Mouse (Mus musculus): ENCODE data around the gene Ifi211. TPM values are rescaled to one million over a fixed set of nuclear protein-coding genes. Genes with fewer than 3 reads are reported as not detected.
"Not testable (repeated sequence)": the region's sequence is repeated elsewhere in the genome, so short reads cannot be mapped to it uniquely, and the experiment has no call there.

The Ifi211 gene
- 1 to 10 TPM in 1 of 2 experiments, under 1 TPM in 1; 0.47 to 1.0 TPM for total RNA-seq (2021)

DNA sequence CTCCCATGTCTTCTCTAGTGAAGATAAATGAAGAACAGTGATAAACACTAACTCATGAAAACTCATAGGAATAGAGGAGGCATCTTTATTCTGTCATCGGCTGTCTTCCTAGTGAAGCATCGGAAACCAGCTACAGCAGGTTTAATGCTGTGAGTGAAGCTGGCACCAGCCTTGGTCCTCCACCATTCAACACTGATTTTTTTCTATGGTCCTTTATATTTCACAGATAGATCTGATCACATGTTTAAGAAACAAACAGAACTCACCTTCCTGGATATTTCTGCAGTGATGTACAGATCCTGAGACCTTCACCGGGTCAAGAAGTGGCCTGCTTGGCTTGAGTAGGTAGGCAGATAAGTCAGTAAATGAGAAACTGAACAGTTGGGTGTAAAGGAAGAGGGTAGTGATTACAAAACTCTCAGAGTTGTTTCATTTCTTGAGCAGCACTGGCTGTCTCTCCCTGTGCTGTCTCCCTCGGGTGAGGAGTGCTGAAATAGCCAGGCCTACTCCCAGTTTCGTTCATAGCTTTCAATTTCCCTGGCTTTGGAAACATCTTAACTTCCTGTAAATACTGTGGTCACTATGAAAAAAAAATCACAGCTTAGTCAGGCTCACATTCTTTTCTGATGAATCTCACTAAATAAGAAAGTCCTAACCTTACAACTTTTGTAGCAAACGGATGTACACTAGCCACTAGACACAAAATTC is at the start of gene Ifi211:
Ifi211 (minus strand) TSS at position 499 of the 708 bp plus-strand sequence.
- intact Hi-C loops (cut with DNase I): not testable (repeated sequence)

GRCm38 (mm10) chr1:173961491-173961890 is 48.6 kb upstream of the Ifi211 start:
- intact Hi-C loops (cut with DNase I); DNase-seq: not testable (repeated sequence)

More for the DNA sequence above, at the start of gene Ifi211:
- peak; percentile 36 to 46 for DNase-seq

DNA sequence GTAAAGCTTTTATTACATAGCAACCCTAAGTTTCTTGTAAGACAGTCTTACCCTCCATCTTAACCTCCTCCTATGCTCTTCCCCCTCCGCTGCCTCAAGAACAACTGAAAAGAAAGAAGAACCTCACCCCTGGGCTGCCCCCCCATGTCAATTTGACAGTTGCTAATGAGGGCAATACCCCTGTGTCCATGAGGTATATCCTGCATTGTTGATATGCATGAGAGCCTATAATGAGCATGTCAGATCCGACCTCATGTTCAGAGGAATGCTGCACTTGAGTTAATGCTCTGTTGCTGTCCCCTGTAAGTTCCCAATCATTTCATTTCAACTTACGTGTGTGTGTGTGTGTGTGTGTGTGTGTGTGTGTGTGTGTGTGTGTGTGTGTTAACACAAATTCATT is 47.2 kb upstream of the Ifi211 start:
- intact Hi-C loops (cut with DNase I); DNase-seq: not testable (repeated sequence)

DNA sequence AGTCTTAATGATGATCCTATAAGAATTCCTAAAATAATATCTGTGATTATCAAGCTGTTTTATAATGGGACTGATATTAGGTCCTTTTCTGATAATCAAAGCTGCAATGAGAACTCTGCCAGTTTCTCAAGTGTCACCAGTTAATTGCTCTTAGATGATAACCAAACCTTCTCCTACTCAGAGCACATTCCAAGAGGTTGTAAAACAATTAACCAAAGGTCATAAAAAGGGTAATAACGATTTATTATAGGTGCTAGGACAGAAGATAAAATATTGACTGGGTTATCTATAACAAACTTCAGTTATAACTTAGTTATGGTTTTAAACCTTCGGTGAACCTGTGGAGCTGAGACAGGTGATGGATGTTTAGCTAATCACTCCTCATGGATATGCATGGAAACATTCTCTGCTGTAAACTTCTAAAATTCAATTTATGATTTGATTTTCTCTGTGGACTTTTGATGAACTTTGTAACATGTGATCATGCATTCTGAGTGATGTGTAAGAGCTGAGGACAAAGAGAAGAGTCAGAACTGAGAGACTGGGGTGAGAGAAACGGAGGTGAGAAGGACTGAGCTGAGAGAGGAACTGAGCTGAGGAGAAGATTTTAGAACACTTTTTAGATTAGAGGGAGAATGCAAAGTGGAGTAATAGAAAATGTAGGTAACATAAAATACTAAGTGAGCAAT is 43.1 kb upstream of the Ifi211 start:
- intact Hi-C loops (cut with DNase I); DNase-seq: not testable (repeated sequence)

DNA sequence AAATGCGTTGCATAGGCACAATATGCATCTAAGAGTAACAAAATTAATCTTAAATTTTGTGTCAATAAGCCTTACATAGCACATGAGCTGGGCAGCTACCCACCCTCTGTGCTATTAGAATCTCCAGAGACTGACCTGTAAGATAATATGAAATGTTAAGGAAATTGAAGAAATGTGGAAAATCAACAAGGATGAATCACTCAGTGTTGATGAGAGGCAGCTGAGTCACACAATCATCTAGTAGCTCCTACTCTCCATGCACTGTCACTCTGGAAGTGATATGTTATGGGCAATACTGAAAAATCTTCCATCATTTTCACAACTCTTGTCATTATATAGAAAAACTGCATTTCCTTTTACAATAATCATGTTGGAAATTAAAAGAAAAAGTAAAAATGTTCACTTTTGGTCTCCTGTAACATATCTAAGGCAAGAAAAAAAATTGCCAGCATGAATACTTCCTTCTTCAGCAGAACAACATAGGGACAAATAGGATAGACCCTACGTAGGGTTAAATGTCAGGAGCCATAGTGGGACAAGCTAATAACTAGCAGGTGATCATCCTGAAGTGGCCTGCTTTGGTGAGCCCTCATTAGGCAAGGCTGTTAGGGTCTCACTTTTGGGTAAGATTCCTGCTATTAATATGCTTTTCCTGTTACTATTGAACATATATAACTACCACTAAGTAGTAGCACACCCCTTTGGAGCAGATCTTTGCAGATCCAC is 42.4 kb upstream of the Ifi211 start:
- DNase-seq: no peak
- intact Hi-C loops (cut with DNase I): no loop called here

DNA sequence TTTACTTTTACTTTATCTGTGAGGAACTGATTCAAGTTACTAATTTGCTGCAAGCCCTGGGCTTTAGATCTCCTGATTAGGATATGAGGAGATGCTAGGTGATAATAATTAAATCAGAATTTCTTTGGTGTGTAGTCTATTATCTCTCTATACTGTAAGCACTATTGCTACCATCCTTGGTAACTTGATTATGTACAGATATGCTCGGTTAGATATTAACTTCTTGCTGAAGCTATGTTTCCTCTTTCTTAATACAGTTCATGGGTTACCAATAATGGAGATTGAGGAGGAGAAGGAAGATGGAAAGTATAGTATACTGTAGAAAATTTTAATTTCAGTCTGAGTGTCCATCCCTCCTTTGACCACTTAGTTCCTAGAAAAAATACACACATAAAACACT is 40.7 kb upstream of the Ifi211 start:
- intact Hi-C loops (cut with DNase I): no loop called here

DNA sequence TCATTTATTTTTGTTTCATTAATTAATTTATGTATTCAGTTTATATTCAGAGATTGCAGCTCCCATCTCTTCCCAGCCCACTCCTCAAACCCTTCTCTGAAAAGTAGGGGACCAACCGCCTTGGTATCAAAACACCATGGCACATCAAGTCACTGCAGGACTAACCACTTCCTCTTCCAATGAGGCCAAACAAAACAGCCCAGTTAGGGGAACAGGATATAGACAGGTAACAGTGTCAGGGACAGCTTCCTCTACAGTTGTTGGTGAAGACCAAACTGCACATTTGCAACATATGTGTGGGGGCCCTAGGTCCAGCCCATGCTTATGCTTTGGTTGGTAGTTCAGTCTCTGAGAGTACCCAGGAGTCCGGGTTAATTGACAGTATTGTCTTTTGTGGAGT is 36.2 kb upstream of the Ifi211 start:
- intact Hi-C loops (cut with DNase I); DNase-seq: not testable (repeated sequence)

More for the DNA sequence above, 40.7 kb upstream of the Ifi211 start:
- no peak for DNase-seq

GRCm38 (mm10) chr1:173942780-173943066 is 29.9 kb upstream of the Ifi211 start:
- peak in 1 of 2 experiments; percentile 2 for DNase-seq
- intact Hi-C loops (cut with DNase I): not testable (repeated sequence)

- intact Hi-C loops (cut with DNase I): not testable (repeated sequence)
- peak; percentile 3 for DNase-seq
These were observed 29.3 kb upstream of the Ifi211 start, which contains the start of the genes Mndal and Ifi203 for GRCm38 (mm10) chr1:173941924-173942779. TSS of gene Mndal (minus strand) at chr1:173942491. TSS of gene Ifi203 (minus strand) at chr1:173942672.

DNA sequence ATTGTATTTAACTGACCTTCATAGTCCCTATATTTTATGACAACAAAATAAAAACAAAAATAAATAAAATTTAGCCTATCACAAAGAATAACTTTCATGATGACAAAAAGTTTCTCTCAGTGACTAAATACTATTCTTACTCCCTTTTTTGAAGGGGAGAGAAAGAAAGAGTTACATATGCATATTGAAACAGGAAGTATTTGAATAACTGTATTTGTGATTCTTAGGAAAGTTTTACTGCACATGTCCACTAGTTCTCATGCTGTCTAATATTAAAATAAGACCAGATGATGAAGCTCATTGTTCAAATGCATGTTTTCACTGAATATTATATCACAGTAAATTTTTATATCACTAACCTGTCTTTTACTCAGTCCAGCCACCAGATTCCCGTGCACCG is 28.7 kb upstream of the Ifi211 start:
- intact Hi-C loops (cut with DNase I); DNase-seq: not testable (repeated sequence)

GRCm38 (mm10) chr1:173919279-173919678 is 6.4 kb upstream of the Ifi211 start:
- intact Hi-C loops (cut with DNase I): not testable (repeated sequence)

GRCm38 (mm10) chr1:173914559-173914958 is 1.7 kb upstream of the Ifi211 start:
- intact Hi-C loops (cut with DNase I): no loop called here
- DNase-seq: no peak

More at GRCm38 (mm10) chr1:173919279-173919678, 6.4 kb upstream of the Ifi211 start:
- not testable (repeated sequence) for DNase-seq

GRCm38 (mm10) chr1:173913256-173913791 is 478 bp upstream of the Ifi211 start:
- intact Hi-C loops (cut with DNase I); DNase-seq: not testable (repeated sequence)

DNA sequence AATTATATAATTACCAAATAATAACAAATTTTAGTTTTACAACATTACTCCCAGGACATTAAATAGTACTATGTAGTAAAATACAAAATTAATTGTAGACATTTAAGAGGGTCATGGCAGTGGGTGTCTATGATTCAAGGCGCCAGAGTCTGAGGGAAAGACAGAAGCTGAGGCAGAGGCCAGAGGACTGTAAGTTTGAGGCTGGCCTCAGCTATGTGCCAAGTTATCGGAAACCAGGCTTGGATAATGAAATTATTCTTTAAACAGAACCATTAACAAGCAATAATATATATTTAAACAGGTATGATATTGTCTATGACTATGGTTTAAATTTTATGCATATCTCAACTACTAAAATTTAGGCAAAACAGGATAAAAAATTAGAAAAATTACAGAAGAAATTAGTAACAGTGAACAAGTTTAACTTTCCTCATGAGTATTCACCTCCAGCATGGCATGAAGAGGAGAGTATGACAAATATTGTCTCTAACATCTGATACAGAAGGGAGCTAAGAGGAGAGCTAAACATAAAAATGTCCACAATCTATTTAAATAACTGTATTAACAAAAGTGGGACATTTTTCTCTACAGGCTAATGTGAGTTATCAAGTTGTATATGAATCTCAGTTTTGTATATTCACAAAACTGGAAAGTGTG is 910 bp downstream of the Ifi211 start:
- intact Hi-C loops (cut with DNase I): no loop called here
- no peak for DNase-seq

- intact Hi-C loops (cut with DNase I); DNase-seq: not testable (repeated sequence)
These were observed 4.5 kb downstream of the Ifi211 start for GRCm38 (mm10) chr1:173908390-173908789.

DNA sequence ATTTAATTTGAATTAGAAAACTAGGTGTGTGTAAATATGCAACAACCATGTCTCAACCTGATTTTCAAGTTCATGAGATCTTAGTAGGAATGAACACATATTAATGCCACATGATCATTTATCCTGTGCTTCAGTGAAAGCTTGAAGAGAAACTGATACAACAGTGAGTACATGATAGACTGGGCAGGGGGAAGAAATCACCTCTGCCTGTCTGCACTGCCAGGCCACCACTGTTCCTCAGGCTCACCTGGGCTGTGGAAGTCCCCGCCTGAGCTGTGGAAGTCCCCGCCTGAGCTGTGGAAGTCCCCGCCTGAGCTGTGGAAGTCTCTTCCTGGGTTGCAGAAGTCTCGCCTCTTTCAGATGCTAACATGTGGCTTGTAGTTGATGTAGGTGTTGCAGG is 7.0 kb downstream of the Ifi211 start:
- intact Hi-C loops (cut with DNase I); DNase-seq: not testable (repeated sequence)

GRCm38 (mm10) chr1:173889741-173890140 is 23.1 kb downstream of the Ifi211 start:
- intact Hi-C loops (cut with DNase I); DNase-seq: not testable (repeated sequence)

GRCm38 (mm10) chr1:173887026-173887787 is 25.6 kb downstream of the Ifi211 start:
- DNase-seq; intact Hi-C loops (cut with DNase I): not testable (repeated sequence)

All from heart, postnatal 10 days (tissue).